Mouse (Mus musculus): ENCODE results near the gene Ahdc1.

DNA sequence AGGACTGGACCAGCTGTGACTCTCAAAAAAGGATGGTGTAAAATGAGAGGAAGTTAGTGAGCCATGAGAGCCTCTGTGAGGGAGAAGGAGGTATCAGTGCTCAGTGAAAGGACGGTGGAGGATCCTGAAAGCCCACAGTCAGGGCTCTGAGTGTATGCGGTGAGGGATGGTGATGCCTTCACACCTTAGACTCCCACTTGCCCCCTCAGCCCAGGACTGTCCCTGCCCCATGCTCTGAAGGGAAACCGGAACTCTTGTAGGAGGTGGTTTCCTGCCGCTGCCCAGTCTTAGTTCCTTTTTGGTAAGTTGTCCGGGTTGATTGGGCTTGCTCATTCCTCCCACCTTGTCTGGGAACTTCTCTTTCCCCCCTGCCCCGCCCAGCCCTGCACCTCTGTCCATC lies 34.3 kb upstream of the Ahdc1 start:
- TF ChIP-seq CTCF (IDR thresholded peaks at IDR 0.05; ENCODE audit: low read depth) (no peak), EP300 (optimal IDR thresholded peaks at IDR 0.05) (no peak)

Data from stomach, postnatal 0 days (tissue).